Mouse (Mus musculus): ENCODE results near the gene Msantd3.

Gene Msantd3

DNA sequence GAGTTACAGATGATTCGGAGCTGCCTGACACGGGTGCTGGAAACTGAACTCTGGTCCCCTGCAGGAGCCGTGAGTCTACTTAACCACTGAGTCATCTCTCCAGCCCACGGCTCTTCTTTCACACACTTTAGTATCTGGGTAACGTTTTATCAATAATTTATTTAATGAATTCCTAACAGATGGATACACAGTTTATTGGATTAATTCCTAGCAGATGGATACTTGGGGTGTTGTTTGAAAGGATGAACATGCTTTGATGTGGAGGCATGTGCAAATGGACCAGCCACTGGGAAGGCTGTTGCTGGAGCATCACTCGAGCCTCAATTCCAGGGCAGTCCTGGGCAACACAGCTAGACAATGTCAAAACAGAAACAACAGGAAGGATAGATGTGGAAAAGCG lies 56.4 kb downstream of the Msantd3 start:
- DNase-seq (ENCODE audit: low spot score in 2 of 2) = no peak

DNA sequence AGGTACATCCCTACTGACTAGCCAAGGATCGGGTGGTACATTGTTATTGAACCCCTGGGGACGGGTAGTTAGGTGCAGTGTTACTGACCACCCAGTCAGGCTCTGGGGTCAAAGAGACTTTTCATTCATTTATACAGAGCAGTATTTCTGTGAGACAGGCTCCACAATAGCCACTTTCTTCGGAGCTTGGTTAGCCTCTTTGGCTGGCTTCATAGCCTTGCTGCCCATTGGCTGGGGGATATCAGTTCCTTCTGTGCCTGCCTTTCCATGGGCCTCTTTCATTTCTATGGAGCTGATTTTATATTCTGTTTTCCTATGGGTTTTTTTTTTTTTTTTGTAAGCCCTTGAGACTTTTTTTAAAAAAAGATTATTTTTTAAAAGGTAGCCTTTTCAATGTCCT lies 65.9 kb downstream of the Msantd3 start:
- no peak for DNase-seq (ENCODE audit: low spot score in 2 of 2)

DNA sequence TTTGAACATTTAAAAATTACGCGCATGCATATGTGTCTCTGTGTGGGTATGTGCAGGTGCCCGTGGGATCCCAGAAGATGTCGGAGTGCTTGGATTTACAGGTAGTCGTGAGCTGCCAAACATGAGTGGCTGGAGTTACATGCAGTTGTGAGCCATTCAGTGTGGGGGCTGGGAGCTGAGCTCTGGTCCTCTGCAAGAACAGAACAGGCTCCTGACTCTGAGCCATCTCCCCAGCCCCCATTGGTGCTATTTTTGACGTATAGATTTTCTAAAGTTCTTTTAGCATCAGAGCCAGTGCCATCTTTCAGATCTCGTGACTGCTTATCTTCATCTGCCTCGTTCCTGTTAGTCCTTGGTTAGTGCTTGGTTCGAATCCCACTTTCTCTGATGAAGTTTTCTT lies 69.8 kb downstream of the Msantd3 start:
- no peak for DNase-seq (ENCODE audit: low spot score in 2 of 2)

DNA sequence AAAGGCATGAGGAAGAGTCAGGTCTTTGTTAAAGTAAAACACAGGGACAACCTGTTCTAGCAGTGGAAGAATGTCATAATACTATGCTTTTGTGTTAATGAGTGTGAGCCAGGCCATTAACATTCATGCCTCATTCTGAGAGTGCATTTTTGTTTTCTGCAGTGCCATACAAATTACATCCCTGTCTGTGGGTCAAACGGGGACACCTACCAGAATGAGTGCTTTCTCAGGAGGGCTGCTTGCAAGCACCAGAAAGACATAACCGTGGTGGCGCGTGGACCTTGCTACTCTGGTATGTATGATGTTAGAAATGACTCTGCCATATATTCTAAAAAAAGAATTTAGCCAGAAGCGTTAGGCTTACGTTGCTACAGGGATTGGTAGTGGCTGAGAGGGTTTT lies 70.5 kb downstream of the Msantd3 start:
- DNase-seq (ENCODE audit: low spot score in 2 of 2) = no peak
